Mouse (Mus musculus) liver, embryonic 11.5 days (tissue): Measurements from ENCODE around the gene Tmem132b. TPM values are rescaled to one million over a fixed set of nuclear protein-coding genes. Genes with fewer than 3 reads are reported as not detected.
A peak's percentile ranks its signal among the peaks of the same experiment; 100 is the strongest.

ENCODE experiments used
- ATAC-seq: fragments of 200-750 bp; cut with Nextera tagmentation; replicated peaks from 2 replicates; pipeline ENCODE4 v1.8.0; 2017; ENCODE audit warnings: moderate number of reproducible peaks, mild to moderate bottlenecking, moderate TSS enrichment, moderate library complexity; ENCODE audit not compliant: low FRiP score
- DNase-seq: peaks from one replicate; pipeline ENCODE4 v3.0.0-alpha.2; 2017; ENCODE audit warnings: low spot score
- H3K27ac ChIP-seq: fragments of 300-500 bp; sonication (generic); 2 replicates; pipeline ENCODE4 v1.5.1; 2014; ENCODE audit warnings: mild to moderate bottlenecking, low read depth, low read length, control low read depth
- H3K27me3 ChIP-seq: fragments of 300-500 bp; sonication (generic); replicated peaks from 2 replicates; pipeline ENCODE4 v1.6.1; 2014; ENCODE audit warnings: low read length, mixed read lengths; ENCODE audit not compliant: control insufficient read depth, insufficient read depth
- H3K36me3 ChIP-seq: fragments of 300-500 bp; sonication (generic); 2 replicates; pipeline ENCODE4 v1.6.1; 2014; ENCODE audit warnings: mild to moderate bottlenecking, low read length, moderate library complexity, mixed read lengths; ENCODE audit not compliant: control insufficient read depth, insufficient read depth
- H3K4me1 ChIP-seq: fragments of 300-500 bp; sonication (generic); replicated peaks from 2 replicates; pipeline ENCODE4 v1.6.1; 2014; ENCODE audit warnings: low read length, mixed read lengths; ENCODE audit not compliant: control insufficient read depth, insufficient read depth
- H3K4me2 ChIP-seq: fragments of 300-500 bp; sonication (generic); 2 replicates; pipeline ENCODE4 v1.6.1; 2014; ENCODE audit warnings: mild to moderate bottlenecking, control low read depth, moderate library complexity
- H3K4me3 ChIP-seq: fragments of 300-500 bp; sonication (generic); 2 replicates; pipeline ENCODE4 v1.5.1; 2014; ENCODE audit warnings: low read depth, low read length, control low read depth
- H3K9ac ChIP-seq: fragments of 300-500 bp; sonication (generic); 2 replicates; pipeline ENCODE4 v1.6.1; 2014; ENCODE audit warnings: low read depth, low read length, control low read depth
- H3K9me3 ChIP-seq: fragments of 300-500 bp; sonication (generic); 2 replicates; pipeline ENCODE4 v1.6.1; 2016; ENCODE audit warnings: low read length, inconsistent platforms, mixed read lengths; ENCODE audit not compliant: control insufficient read depth
- WGBS: fragments of 180-500 bp; shearing (Covaris S2); extraction: QIAGEN DNeasy Blood & Tissue Kit; methylation state at CpG from one replicate; pipeline ENCODE4 v1.1.7; 2014; 5-methylcytosine and 5-hydroxymethylcytosine counted together
- polyA plus RNA-seq: library from polyadenylated mRNA; unstranded; fragments of >200 nt; fragmentation: Nextera tagmentation; extraction: Ambion mirVana; gene quantifications from 2 replicates; pipeline ENCODE4 v1.2.1, GENCODE M21; 2014

Gene Tmem132b
- polyA plus RNA-seq, 1 experiment from 2014 or later, result 0.15 TPM

DNA sequence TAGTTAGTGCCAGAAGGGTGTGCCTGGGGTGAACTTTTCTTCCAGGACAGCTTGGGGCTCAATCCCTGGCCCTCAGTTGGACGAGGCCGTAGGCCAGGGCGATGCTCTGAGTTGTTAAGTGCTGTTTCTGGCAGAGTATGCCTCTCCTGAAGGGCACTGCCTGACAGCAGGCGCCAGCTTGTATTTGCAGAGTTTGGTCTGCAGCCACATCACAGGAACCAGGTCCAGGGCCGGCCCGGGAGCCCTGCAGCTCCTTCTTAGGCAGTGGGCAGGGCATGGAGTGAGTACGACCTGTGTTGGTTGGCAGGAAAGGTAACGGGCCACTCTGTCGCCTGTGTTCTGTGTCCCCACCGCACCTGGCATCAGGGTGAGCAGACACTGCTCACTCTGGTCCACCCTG lies 40.5 kb upstream of the Tmem132b start:
- H3K27ac ChIP-seq, result no peak overlapping the region
- H3K4me1 ChIP-seq, result no peaks in the 10 kb centered on the region; the same call in 1 of the 2 replicates
- no peaks in the 10 kb centered on the region for H3K9me3 ChIP-seq
- H3K36me3 ChIP-seq, result no peaks in the 10 kb centered on the region
- DNase-seq (no peak), ATAC-seq (no peak)
- WGBS, result 92% methylated on average over 10 of the region's 10 CpGs
- H3K27me3 ChIP-seq, result no peaks in the 10 kb centered on the region
- no peak overlapping the region for H3K4me3 ChIP-seq
- H3K9ac ChIP-seq, result no peak overlapping the region
- no peak overlapping the region for H3K4me2 ChIP-seq

DNA sequence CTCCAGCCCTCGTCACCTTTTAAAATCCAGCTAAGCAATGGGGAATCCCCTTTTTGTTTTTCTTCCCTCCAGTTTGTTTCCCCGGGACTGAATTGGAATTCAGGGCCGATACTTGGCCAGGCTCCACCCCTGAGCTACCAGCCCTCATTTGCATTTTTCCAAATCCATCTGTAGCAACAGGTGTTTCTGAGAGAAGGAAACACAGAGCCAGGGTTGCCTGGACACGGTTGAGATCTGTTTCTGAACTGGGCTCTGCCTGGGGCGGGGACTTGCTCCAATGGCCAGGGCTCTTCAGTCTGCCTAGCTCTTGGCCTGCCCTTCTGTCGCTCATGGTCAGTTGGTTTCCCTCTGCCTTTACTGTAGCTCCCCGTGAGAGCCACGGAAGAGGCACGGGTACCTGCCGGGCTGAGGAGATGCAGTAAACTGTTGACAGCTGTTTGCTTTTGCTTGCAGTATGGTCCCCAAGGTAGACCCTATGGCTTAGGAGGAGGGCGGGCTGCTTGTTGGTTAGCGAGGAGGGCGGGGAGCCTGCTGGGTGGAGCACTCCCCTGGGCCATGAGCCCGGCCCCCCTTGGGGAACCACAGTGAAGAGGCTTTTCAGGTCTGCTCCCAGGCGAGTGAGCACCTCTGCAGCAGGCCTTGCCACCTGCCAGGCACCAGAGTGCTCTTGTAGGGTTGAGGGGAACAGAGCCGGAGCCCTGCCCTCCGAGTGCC lies 39.0 kb upstream of the Tmem132b start:
- Histone ChIP-seq H3K36me3 (no peaks in the 10 kb centered on the region), H3K9ac (no peak overlapping the region), H3K9me3 (no peaks in the 10 kb centered on the region), H3K4me2 (no peak overlapping the region), H3K27me3 (no peaks in the 10 kb centered on the region), H3K4me1 (no peaks in the 10 kb centered on the region; the same call in 1 of the 2 replicates), H3K27ac (no peak overlapping the region), H3K4me3 (no peak overlapping the region)
- WGBS, result 74% methylated on average over 17 of the region's 17 CpGs
- DNase-seq, result no peak
- no peak for ATAC-seq

DNA sequence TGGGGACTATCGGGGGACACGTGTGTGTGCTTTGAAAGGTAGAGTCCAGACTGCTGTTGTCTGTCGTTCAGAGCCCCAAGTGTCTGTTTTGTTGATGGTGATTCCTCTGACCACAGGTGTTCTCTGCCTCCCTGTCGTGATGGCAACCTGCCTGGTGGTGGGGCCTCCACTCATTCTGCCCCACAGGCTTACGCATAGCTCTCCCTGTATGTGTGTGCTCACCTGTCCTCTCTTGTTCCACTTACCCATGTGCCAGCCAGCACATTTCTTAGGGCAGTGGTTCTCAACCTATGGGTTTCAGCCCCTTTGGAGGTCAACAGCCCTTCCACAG lies 38.5 kb upstream of the Tmem132b start:
- ATAC-seq (no peak), DNase-seq (no peak)
- Histone ChIP-seq H3K4me1 (no peaks in the 10 kb centered on the region), H3K9ac (no peak overlapping the region), H3K4me3 (no peak overlapping the region), H3K9me3 (no peaks in the 10 kb centered on the region), H3K36me3 (no peaks in the 10 kb centered on the region), H3K4me2 (no peak overlapping the region), H3K27ac (no peak overlapping the region), H3K27me3 (no peaks in the 10 kb centered on the region)
- WGBS, result 84% methylated on average over 5 of the region's 5 CpGs

DNA sequence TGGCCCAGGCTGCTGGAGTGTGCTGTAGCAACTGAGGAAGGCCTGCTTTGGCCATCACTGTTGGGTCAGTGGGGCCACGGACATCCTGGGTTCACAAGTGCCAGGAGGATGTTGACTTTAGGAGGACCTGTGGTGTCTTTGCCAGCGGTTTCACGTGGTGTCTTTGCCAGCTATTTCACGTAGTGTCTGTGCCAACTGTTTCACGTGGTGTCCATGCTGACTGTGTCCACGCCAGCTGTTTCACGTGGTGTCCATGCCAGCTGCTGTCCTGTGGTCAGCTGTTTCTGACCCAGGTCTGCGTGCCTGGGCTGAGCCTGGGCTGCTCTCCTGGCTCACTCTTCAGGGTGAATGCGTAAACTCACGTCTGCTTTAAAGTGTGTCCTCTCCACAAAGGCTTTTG lies 35.9 kb upstream of the Tmem132b start:
- H3K27ac ChIP-seq, result no peak overlapping the region
- no peaks in the 10 kb centered on the region for H3K27me3 ChIP-seq
- no peaks in the 10 kb centered on the region for H3K9me3 ChIP-seq
- H3K36me3 ChIP-seq, result no peaks in the 10 kb centered on the region
- 91% methylated on average over 10 of the region's 10 CpGs for WGBS
- no peak overlapping the region for H3K4me3 ChIP-seq
- no peaks in the 10 kb centered on the region for H3K4me1 ChIP-seq
- H3K9ac ChIP-seq, result no peak overlapping the region
- no peak for DNase-seq
- ATAC-seq, result no peak
- H3K4me2 ChIP-seq, result no peak overlapping the region

DNA sequence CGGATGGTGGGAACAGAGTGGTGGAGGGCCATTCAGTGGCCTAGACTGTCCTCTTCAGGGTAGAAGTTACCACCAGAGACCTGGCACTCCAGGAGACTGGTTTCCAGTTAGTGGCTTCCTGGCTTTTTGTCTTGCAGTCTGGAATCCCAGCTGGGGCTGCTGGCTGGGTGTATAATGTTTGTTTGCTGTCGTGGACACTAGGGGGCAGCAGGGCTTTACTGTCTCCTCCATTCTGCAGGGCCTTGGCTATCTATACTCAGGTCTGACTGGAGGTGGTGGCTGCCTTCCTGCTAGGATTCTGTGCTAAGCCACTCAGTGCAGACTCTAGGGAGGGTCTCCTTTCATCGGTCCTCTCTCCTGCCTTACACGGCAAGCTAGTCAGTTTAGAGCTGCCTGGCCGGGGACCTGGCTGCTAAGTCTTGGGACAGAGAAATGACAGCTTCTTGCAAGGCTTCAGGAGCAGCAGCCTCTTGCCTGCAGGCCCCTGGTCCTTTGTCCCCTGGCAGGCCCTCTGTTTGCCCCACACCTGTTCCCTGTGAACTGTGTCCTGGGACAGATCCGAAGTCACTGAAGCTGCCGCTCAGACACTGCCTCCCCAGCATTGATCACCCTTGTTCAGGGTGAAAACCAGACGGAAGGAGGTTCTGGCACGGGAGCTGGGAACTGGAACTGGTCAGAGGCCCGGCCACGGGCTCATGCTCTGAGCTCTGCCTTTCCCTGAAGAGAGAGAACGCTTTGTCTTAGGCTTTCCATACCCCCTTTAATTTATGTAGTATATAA lies 33.6 kb upstream of the Tmem132b start:
- H3K4me3 ChIP-seq, result no peak overlapping the region
- no peaks in the 10 kb centered on the region for H3K4me1 ChIP-seq
- no peak overlapping the region for H3K27ac ChIP-seq
- H3K9me3 ChIP-seq, result no peaks in the 10 kb centered on the region
- no peaks in the 10 kb centered on the region for H3K36me3 ChIP-seq
- WGBS, result 67% methylated on average over 12 of the region's 12 CpGs
- ATAC-seq (peak; percentile 71), DNase-seq (peak; percentile 50)
- no peaks in the 10 kb centered on the region for H3K27me3 ChIP-seq
- no peak overlapping the region for H3K4me2 ChIP-seq
- H3K9ac ChIP-seq, result no peak overlapping the region

DNA sequence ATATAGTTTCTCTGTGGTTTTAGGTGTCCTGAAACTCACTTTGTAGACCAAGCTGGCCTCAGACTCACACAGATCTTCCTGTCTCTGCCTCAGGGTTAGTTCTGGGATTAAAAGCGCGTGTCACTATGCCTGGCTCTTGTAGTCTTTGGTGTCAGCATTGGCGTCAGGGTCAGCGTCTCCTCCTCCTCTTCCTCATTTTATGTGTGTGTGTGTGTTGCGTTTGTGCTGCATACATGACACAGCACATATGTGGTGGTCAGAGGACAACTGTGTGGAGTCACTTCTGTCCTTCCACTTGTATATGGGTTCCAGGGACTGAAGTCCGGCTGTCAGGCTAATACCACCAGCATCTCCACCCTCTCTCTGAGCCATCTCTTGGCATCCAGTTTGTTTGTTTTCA lies 30.1 kb upstream of the Tmem132b start:
- Histone ChIP-seq H3K4me3 (no peak overlapping the region), H3K36me3 (peaks cover 3% of the 10 kb centered on the region; the same call in 1 of the 2 replicates), H3K9me3 (no peaks in the 10 kb centered on the region), H3K27ac (no peak overlapping the region), H3K9ac (no peak overlapping the region), H3K4me2 (no peak overlapping the region), H3K4me1 (no peaks in the 10 kb centered on the region), H3K27me3 (no peaks in the 10 kb centered on the region)
- no peak for ATAC-seq
- whole genome bisulfite sequencing, result 73% methylated on average over 6 of the region's 6 CpGs
- no peak for DNase-seq

DNA sequence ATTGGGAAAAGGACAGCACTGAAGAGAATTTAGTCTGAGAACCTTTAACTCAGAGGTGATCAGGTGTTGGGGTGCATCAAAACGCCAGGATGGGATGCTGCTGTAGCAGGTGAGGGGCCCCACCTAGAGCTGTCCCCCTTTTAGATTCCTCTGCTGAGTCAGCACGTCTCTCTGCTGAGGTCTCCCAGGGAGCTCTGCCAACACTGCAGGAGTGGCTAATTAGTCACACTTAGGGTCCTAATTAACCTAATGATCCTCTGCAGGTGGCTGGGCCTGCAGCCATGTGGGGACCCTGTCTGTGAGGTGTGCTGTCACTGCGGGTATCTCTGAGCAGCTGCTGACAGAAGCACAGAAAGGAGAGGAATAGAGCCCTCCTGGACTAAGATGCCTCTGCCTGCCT lies 29.4 kb upstream of the Tmem132b start:
- 67% methylated on average over 3 of the region's 3 CpGs for WGBS

DNA sequence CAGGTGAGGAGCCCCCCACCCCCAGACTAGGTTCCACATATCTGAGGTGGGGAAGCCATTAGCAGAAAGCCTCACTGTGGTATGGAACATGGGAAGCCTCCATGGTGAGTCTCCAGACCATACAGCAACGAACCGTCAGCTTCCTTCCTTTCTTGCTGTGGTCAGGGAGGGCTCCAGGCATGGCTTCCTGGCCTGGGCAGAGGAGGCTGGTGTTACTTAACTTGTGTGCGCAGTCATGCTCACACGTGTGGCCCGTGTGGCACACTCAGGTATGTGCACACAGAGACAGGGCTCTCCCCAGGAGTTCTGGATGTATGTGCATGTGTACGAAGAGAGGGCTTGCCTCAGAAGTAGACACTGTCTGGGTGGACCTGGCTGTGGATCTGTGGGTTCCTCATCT lies 27.9 kb upstream of the Tmem132b start:
- ATAC-seq, result no peak
- no peak for DNase-seq
- H3K27me3 ChIP-seq, result no peaks in the 10 kb centered on the region
- no peak overlapping the region for H3K27ac ChIP-seq
- no peak overlapping the region for H3K4me3 ChIP-seq
- no peaks in the 10 kb centered on the region for H3K9me3 ChIP-seq
- no peaks in the 10 kb centered on the region for H3K4me1 ChIP-seq
- H3K36me3 ChIP-seq, result peaks cover 6% of the 10 kb centered on the region; the same call in 1 of the 2 replicates
- WGBS, result 73% methylated on average over 6 of the region's 6 CpGs
- H3K4me2 ChIP-seq, result no peak overlapping the region
- no peak overlapping the region for H3K9ac ChIP-seq

More for the DNA sequence above, 29.4 kb upstream of the Tmem132b start:
- no peak overlapping the region for H3K9ac ChIP-seq
- H3K27me3 ChIP-seq, result no peaks in the 10 kb centered on the region
- ATAC-seq, result no peak
- H3K4me1 ChIP-seq, result no peaks in the 10 kb centered on the region
- H3K27ac ChIP-seq, result no peak overlapping the region
- no peaks in the 10 kb centered on the region for H3K9me3 ChIP-seq
- no peak overlapping the region for H3K4me3 ChIP-seq
- DNase-seq, result no peak
- peaks cover 6% of the 10 kb centered on the region; the same call in 1 of the 2 replicates for H3K36me3 ChIP-seq
- H3K4me2 ChIP-seq, result no peak overlapping the region

DNA sequence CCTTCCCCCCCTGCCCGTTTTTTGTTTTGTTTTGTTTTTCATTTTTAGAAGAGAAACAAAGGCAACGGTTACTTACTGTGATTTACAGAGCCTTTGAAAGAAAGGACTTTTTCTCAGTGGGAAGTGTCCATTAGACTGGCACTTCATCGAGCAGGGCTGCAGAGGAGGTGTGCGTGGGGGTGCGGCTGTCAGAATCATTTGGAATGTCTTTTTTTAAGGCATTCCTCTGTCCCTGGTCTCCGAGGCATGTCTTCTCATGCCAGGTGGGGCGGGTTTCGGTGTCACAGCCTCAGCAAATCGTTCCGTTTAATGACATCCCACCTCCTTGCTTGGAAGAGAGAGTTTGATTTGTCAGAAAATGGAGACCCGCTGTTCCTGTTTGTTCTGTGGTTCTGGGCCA lies 26.9 kb upstream of the Tmem132b start:
- H3K27me3 ChIP-seq, result no peaks in the 10 kb centered on the region
- H3K4me1 ChIP-seq, result no peaks in the 10 kb centered on the region
- no peak overlapping the region for H3K4me2 ChIP-seq
- no peaks in the 10 kb centered on the region for H3K9me3 ChIP-seq
- DNase-seq (no peak), ATAC-seq (no peak)
- H3K4me3 ChIP-seq, result no peak overlapping the region
- H3K27ac ChIP-seq, result no peak overlapping the region
- H3K36me3 ChIP-seq, result peaks cover 11% of the 10 kb centered on the region
- WGBS, result 83% methylated on average over 11 of the region's 11 CpGs
- no peak overlapping the region for H3K9ac ChIP-seq
